Mouse (Mus musculus) liver, embryonic 15.5 days (tissue): ENCODE results near the gene Ebf1. TPM values are rescaled to one million over a fixed set of nuclear protein-coding genes. Genes with fewer than 3 reads are reported as not detected.
A peak's percentile ranks its signal among the peaks of the same experiment; 100 is the strongest.

ENCODE experiments used
- ATAC-seq: fragments of 200-750 bp; cut with Nextera tagmentation; 2 replicates; pipeline ENCODE4 v1.8.0; 2017; ENCODE audit warnings: moderate number of reproducible peaks, mild to moderate bottlenecking, moderate library complexity; ENCODE audit not compliant: insufficient read depth
- H3K27ac ChIP-seq: fragments of 300-500 bp; sonication (generic); replicated peaks from 2 replicates; pipeline ENCODE4 v1.5.1; 2015; ENCODE audit warnings: mild to moderate bottlenecking, inconsistent platforms
- H3K27me3 ChIP-seq: fragments of 300-500 bp; sonication (generic); 2 replicates; pipeline ENCODE4 v1.6.1; 2015; ENCODE audit warnings: mild to moderate bottlenecking, inconsistent platforms
- H3K36me3 ChIP-seq: fragments of 300-500 bp; sonication (generic); replicated peaks from 2 replicates; pipeline ENCODE4 v1.6.1; 2015; ENCODE audit warnings: moderate library complexity, mild to moderate bottlenecking, inconsistent platforms
- H3K4me1 ChIP-seq: fragments of 300-500 bp; sonication (generic); replicated peaks from 2 replicates; pipeline ENCODE4 v1.6.1; 2015; ENCODE audit warnings: inconsistent platforms
- H3K4me2 ChIP-seq: fragments of 300-500 bp; sonication (generic); 2 replicates; pipeline ENCODE4 v1.6.1; 2015; ENCODE audit warnings: moderate library complexity, mild to moderate bottlenecking, inconsistent platforms
- H3K4me3 ChIP-seq: fragments of 300-500 bp; sonication (generic); replicated peaks from 2 replicates; pipeline ENCODE4 v1.5.1; 2015; ENCODE audit warnings: mild to moderate bottlenecking, inconsistent platforms
- H3K9ac ChIP-seq: fragments of 300-500 bp; sonication (generic); 2 replicates; pipeline ENCODE4 v1.6.1; 2015; ENCODE audit warnings: moderate library complexity, mild to moderate bottlenecking, inconsistent platforms
- H3K9me3 ChIP-seq: fragments of 300-500 bp; sonication (generic); replicated peaks from 2 replicates; pipeline ENCODE4 v1.6.1; 2016; ENCODE audit warnings: inconsistent platforms
- WGBS: fragments of 180-500 bp; shearing (Covaris S2); methylation state at CpG from one replicate; pipeline ENCODE4 v1.1.7; 2015; ENCODE audit warnings: mixed read lengths; ENCODE audit not compliant: insufficient replicate concordance; 5-methylcytosine and 5-hydroxymethylcytosine counted together
- polyA plus RNA-seq: library from polyadenylated mRNA; unstranded; fragments of >200 nt; fragmentation: Nextera tagmentation; extraction: Ambion mirVana; gene quantifications from 2 replicates; pipeline ENCODE4 v1.2.1, GENCODE M21; 2015

The Ebf1 gene
- polyA plus RNA-seq, 1 experiment from 2014 or later = 1.2 TPM

DNA sequence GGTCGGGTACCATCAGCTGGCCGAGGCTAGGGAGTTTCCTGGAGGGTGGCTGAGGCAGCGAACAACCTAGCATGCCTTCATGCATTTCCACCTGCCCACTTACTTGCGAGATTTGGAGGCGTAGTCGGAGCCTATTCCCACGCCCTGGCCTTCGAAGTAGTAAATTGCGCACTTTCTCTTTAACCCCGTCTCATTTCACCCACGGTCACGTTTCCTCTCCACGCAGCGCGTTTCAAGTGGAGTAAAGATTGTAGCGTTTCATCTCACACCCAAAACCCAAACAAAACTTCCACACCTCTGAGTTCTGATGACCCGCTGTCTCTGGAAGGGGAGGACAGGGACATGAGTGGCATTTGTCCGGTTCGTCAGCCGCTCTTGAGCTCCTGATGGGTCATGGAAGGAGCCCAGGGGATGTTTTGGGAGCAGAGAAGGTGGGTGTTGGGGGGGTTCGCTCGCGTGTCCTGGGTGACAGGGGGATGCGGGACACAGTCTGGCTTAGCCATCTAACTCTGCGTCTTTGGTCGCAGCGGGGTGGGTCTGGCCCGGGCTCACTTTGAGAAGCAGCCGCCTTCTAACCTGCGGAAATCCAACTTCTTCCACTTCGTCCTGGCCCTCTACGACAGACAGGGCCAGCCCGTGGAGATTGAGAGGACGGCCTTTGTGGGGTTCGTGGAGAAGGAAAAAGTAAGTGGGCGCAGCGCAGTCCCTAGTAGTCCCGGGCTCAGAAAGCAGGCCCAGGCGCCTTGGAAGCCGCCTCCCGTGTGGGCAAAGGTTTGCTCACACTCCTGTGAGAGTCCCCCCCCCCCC lies 3.0 kb downstream of the Ebf1 start:
- no peak for ATAC-seq
- Histone ChIP-seq H3K27me3 (peaks cover 77% of the 10 kb centered on the region), H3K4me3 (peak overlapping the region; percentile 20; the same call in 1 of the 2 replicates), H3K9me3 (no peaks in the 10 kb centered on the region), H3K27ac (no peak overlapping the region), H3K9ac (no peak overlapping the region), H3K36me3 (no peaks in the 10 kb centered on the region), H3K4me1 (peaks cover 15% of the 10 kb centered on the region), H3K4me2 (peak overlapping the region; percentile 32)
- WGBS = 5% methylated on average over 41 of the region's 41 CpGs

DNA sequence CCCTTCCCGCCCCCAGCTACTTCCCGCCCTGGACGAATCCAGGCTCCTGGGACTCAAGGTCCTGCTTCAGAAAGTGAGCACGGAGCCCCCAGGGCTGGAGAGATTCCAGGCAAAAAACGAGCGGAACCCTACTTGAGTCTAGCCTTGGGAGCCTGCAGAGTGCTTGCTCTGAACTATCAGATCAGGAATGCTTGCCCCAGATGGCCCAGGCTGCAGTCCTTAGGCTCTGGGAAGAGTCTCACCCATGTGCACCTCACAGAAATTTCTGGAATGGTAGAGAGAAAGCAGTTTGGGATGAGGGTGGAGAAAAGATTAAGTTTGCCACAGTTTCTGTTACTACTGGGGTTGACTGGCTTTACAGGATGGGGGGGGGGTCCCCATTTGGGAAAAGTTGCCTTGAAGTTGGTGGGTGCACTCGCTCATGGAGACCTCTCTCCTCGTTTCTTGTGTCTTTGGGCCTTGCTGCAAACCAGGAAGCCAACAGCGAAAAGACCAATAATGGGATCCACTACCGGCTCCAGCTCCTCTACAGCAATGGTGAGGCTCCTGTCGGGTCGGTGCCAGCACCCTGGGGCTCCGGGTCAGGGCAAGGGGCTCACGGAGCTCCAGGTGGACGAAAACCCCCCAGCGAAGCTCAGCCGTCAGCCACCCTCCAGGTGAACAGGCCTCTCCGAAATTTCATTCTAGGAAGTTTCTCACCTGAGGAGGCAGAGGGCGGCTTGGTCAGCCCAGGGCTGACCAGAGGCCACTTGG lies 3.8 kb downstream of the Ebf1 start:
- H3K27ac ChIP-seq = no peak overlapping the region
- H3K9me3 ChIP-seq = no peaks in the 10 kb centered on the region
- ATAC-seq = no peak
- H3K27me3 ChIP-seq = peaks cover 70% of the 10 kb centered on the region
- no peak overlapping the region for H3K9ac ChIP-seq
- no peaks in the 10 kb centered on the region for H3K36me3 ChIP-seq
- H3K4me1 ChIP-seq = peaks cover 15% of the 10 kb centered on the region
- H3K4me3 ChIP-seq = no peak overlapping the region
- 43% methylated on average over 19 of the region's 19 CpGs for WGBS
- no peak overlapping the region for H3K4me2 ChIP-seq

DNA sequence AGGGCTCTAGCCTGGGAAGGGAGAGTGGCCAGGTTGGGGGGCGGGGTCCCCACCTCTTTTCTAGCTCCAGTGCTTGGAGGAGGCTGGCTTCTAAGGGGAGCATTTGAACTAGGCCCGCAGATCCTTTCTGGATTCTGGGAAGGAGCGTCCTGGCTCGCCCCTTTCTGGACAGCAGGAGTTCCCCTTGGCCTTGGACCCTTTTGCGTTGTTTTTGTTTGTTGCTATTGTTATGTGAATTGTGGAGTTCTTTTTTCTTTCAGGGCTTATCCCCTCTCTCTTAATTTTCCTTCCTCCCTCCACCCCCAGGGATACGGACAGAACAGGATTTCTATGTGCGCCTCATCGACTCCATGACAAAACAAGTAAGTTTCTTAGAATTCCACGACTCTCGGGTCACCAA lies 4.5 kb downstream of the Ebf1 start:
- ATAC-seq = no peak
- H3K27ac ChIP-seq = no peak overlapping the region
- H3K4me2 ChIP-seq = no peak overlapping the region
- H3K4me1 ChIP-seq = peaks cover 13% of the 10 kb centered on the region
- WGBS = 51% methylated on average over 10 of the region's 10 CpGs
- H3K4me3 ChIP-seq = no peak overlapping the region
- no peaks in the 10 kb centered on the region for H3K9me3 ChIP-seq
- H3K9ac ChIP-seq = no peak overlapping the region
- peaks cover 62% of the 10 kb centered on the region for H3K27me3 ChIP-seq
- no peaks in the 10 kb centered on the region for H3K36me3 ChIP-seq

DNA sequence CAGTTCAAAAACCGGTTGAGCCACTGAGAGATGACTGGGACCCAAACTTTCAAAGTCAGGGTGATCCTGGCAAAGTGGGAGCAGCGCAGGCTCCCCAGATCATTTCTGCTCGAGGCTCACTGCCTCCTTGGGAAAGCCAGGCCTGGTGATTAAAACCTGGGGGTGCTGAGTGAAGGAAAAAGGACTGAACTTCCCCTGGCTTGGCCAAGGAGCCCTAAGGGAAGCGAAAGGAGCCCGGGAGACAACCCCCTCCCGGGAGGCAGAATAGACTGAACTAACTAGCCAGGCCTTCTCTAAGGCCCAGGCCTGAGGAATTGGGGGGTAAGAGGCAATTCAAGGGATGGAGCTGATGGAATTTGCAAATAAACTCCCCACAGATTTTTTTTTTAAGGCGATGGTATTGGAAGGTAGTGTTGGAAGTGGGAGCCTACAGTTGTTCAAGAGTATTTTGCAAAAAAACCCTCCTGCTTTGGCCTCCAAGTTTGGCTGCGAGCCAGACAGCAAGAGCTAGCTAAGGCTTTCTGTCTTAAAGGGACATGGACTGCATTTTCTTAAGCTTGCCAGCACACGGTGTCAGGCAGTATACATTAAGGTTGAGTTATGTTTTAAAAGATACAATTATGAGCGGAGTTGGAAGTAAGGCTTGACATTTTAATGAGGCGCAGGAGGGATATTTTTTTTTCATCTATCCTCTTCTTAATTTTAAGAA lies 5.1 kb downstream of the Ebf1 start:
- Histone ChIP-seq H3K4me2 (no peak overlapping the region), H3K9me3 (no peaks in the 10 kb centered on the region), H3K27ac (no peak overlapping the region), H3K4me3 (no peak overlapping the region), H3K4me1 (peaks cover 7% of the 10 kb centered on the region), H3K27me3 (peaks cover 56% of the 10 kb centered on the region), H3K9ac (no peak overlapping the region), H3K36me3 (no peaks in the 10 kb centered on the region)
- 42% methylated on average over 11 of the region's 11 CpGs for WGBS
- no peak for ATAC-seq

DNA sequence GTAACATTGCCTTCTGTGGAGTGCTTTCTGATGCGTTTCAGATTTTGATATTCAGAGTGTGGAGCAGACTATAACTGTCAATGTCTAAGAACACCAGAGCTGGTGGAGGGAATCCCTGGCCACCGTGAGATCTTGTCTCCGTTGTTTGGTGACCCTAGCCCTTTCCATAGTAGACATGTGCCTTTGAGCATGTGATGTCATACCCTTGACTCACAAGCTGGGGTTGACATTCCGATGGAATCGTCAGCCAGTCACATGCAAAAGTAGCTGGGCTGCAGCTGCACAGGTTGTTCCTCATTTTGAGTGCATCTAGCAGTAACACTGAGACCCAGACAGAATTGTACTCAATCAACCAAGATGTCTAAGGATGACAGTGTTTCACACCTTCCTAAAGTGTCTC lies 7.4 kb downstream of the Ebf1 start:
- Histone ChIP-seq H3K27ac (no peak overlapping the region), H3K4me1 (no peaks in the 10 kb centered on the region), H3K9me3 (no peaks in the 10 kb centered on the region), H3K36me3 (no peaks in the 10 kb centered on the region), H3K9ac (no peak overlapping the region), H3K4me3 (no peak overlapping the region), H3K27me3 (peaks cover 33% of the 10 kb centered on the region), H3K4me2 (no peak overlapping the region)
- ATAC-seq = no peak
- WGBS = 40% methylated on average over 5 of the region's 5 CpGs

DNA sequence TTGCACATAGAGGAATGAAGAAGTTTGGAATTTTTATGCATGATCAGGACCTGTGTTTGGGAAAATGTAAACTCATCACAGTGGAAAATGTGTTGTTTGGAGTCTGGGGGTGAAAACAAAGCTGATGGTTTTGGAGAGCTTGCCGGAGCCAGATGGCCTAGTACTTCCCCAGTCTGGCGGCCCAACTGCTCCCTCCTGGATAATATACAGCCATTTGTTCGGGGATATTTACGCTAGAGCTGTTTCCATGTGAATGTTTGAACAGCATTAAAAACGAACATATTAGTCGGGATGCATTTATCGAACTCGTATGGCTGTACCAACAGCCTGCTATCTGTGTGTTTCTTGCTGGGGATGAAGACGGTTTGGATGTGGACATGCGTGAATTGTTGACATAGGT lies 8.9 kb downstream of the Ebf1 start:
- no peak overlapping the region for H3K9ac ChIP-seq
- H3K4me2 ChIP-seq = no peak overlapping the region
- H3K4me1 ChIP-seq = no peaks in the 10 kb centered on the region
- H3K9me3 ChIP-seq = no peaks in the 10 kb centered on the region
- no peak for ATAC-seq
- H3K36me3 ChIP-seq = no peaks in the 10 kb centered on the region
- no peak overlapping the region for H3K4me3 ChIP-seq
- H3K27me3 ChIP-seq = peaks cover 18% of the 10 kb centered on the region
- no peak overlapping the region for H3K27ac ChIP-seq
- WGBS = 75% methylated on average over 10 of the region's 10 CpGs

DNA sequence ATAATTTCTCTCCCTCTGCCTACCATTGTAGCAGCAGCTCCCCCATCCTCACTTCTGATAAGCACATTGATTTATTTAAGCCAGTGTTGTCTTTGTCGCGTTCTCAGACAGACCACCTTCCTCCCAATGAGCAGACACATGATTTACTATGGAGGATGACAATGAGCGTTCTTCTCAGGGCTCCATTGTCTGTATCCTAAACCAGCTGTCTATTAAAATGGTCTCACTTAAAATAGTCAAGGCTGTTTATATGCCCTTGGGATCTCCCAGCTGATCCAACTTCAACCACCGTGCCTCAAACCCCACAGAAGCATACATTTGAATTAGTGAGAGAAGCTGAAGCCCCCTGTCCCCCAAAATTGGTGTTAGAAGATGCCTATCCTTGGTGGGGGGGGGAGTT lies 11.3 kb downstream of the Ebf1 start:
- Histone ChIP-seq H3K27me3 (0 out of 2 replicates have a peak, but pooled peaks cover 3% of the 10 kb centered on the region), H3K36me3 (no peaks in the 10 kb centered on the region), H3K4me3 (no peak overlapping the region), H3K9ac (no peak overlapping the region), H3K4me1 (no peaks in the 10 kb centered on the region), H3K4me2 (no peak overlapping the region), H3K27ac (no peak overlapping the region), H3K9me3 (no peaks in the 10 kb centered on the region)
- ATAC-seq = no peak
- WGBS = 44% methylated on average over 4 of the region's 4 CpGs

DNA sequence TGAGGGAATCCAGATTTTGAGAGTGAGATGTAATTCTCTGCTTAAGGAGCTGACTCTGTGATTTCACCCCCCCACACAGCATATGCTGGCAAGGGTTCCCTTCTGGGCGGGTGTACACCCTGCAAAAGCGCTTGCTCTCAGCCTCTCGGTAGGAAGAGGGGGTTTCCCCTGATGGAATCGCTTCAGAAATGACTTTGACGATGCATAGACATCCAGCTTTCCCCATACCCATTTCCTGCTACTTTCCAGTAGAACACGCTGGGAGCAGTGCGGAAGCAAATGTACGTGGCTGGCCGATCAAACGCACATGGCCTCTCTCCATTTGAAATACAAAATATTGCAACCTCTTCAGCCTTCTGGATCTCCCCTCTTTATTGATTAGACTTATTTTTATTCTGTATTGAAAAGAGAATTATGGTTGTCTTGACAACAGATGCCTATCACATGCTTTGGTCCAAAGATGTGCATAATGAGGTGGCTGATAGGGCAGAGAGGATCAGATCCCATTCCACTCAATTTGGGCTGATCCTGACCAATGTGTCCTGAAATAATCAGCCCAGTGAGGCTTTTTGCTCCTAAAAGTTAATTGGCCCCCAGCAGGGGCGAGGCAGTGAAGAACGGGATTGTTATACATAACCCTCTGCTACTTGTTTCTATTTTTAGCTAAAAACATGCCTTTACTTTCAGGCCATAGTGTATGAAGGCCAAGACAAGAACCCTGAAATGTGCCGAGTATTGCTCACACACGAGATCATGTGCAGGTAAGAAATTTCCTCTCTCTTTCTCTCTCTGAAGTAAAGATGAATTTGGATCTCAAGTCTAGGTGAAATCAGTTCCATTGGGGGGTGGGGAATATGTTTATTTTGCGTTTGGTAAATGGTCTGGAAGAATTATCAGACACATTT lies 15.2 kb downstream of the Ebf1 start:
- WGBS = 61% methylated on average over 15 of the region's 15 CpGs
- ATAC-seq = no peak
- no peaks in the 10 kb centered on the region for H3K4me1 ChIP-seq
- no peak overlapping the region for H3K4me2 ChIP-seq
- H3K9me3 ChIP-seq = no peaks in the 10 kb centered on the region
- H3K4me3 ChIP-seq = no peak overlapping the region
- H3K9ac ChIP-seq = no peak overlapping the region
- H3K27me3 ChIP-seq = no peaks in the 10 kb centered on the region
- no peak overlapping the region for H3K27ac ChIP-seq
- H3K36me3 ChIP-seq = no peaks in the 10 kb centered on the region

DNA sequence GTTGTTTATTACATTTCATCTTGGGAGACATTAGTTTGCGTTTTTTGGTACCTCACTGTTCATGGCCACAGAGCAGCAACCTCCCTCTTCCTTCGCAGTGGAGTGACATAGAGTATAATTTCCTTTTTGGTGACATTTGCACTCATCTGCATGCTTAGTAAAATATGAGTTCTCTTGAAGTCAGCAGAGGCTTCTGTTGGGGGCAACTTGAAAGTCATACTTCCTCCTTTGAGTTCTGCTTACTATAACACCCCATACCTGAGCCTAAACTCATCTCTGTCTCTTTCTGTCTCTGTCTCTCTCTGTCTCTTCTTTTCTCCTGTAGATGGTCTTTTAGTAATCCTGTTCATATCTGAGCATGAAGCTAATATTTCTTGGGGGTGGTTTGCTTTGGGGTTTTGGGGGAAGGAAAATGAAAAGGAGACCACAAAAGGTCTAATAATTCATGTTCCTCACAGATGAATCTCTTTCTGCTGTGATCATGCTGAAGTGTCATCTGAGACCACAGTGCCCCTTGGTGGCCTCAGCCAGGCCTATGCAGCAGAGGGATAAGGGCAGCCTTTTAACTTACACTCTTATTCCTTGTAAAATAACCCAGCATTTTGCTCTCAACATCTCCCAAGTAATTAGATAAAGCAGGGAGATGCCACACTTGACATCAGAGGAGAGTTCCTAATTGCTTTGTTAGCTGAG lies 16.0 kb downstream of the Ebf1 start:
- no peaks in the 10 kb centered on the region for H3K9me3 ChIP-seq
- 36% methylated on average over 2 of the region's 2 CpGs for WGBS
- H3K27ac ChIP-seq = no peak overlapping the region
- H3K27me3 ChIP-seq = no peaks in the 10 kb centered on the region
- H3K9ac ChIP-seq = no peak overlapping the region
- no peaks in the 10 kb centered on the region for H3K36me3 ChIP-seq
- no peaks in the 10 kb centered on the region for H3K4me1 ChIP-seq
- H3K4me2 ChIP-seq = no peak overlapping the region
- ATAC-seq = no peak
- H3K4me3 ChIP-seq = no peak overlapping the region

DNA sequence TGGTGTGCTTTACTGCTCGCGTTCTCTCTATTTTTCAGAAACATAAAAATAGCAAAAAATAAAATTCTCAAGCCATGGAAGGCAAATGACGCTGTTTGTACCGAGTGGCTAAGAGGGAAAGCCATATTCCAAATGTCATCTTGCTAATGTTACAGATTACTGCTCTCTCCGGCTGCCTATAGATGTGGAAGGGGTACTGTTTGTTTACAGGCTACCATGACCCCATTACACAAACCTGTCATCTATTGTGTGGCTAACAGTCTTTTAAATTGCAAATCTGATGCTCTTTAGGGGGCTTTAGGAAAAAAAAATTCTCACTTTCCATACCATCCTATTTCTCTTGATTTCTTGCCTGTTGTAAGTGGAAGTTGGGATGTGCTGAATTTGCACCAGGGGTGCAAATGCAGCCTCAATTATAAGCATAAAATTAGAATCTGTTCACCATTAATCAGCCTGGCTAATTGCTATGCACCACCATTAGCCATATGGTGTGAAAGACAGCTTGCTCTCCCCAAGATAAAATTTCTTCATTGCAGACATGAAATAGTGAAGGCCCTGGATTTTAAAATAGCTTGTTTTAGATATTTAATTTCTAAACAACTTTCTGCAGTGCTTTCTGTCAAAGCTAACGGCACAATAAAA lies 17.6 kb downstream of the Ebf1 start:
- Histone ChIP-seq H3K9ac (no peak overlapping the region), H3K4me3 (no peak overlapping the region), H3K36me3 (no peaks in the 10 kb centered on the region), H3K4me1 (no peaks in the 10 kb centered on the region), H3K27me3 (no peaks in the 10 kb centered on the region), H3K27ac (no peak overlapping the region), H3K4me2 (no peak overlapping the region), H3K9me3 (no peaks in the 10 kb centered on the region)
- 62% methylated on average over 6 of the region's 6 CpGs for WGBS
- no peak for ATAC-seq
